Mouse (Mus musculus) spleen, adult 18-20 months (tissue): ENCODE data around the gene Gm26741.
A peak's percentile ranks its signal among the peaks of the same experiment; 100 is the strongest.
"Not testable (repeated sequence)": the region's sequence is repeated elsewhere in the genome, so short reads cannot be mapped to it uniquely, and the experiment has no call there.

ENCODE experiments used
- DNase-seq, 2 experiments: peaks; one replicate each; pipeline ENCODE4 v3.0.0; 2022; ENCODE audit warnings: mixed read lengths in 2 of 2

Gene Gm26741

GRCm38 (mm10) chr10:52358467-52358866 is at the start of gene Gm26741:
Gm26741 (plus strand) TSS chr10:52358767.
- no peak for DNase-seq

- DNase-seq: no peak
Measured at GRCm38 (mm10) chr10:52309196-52309595, 49.4 kb upstream of the Gm26741 start.

- DNase-seq: no peak
Measured at GRCm38 (mm10) chr10:52319506-52320286, 38.9 kb upstream of the Gm26741 start.

GRCm38 (mm10) chr10:52321918-52322317 is 36.6 kb upstream of the Gm26741 start:
- DNase-seq: no peak

- peak in 1 of 2 experiments; percentile 30 for DNase-seq
Measured at GRCm38 (mm10) chr10:52331007-52331406, 27.6 kb upstream of the Gm26741 start.

- DNase-seq: not testable (repeated sequence)
Measured at GRCm38 (mm10) chr10:52343324-52343723, 15.2 kb upstream of the Gm26741 start.

GRCm38 (mm10) chr10:52353184-52353583 is 5.4 kb upstream of the Gm26741 start:
- no peak for DNase-seq

GRCm38 (mm10) chr10:52360241-52360735 is 1.7 kb downstream of the Gm26741 start:
- DNase-seq: no peak

GRCm38 (mm10) chr10:52360862-52361609 is 2.5 kb downstream of the Gm26741 start:
- no peak for DNase-seq

GRCm38 (mm10) chr10:52368376-52368775 is 9.8 kb downstream of the Gm26741 start:
- DNase-seq: no peak

- peak; percentile 37 to 43 for DNase-seq
Measured at GRCm38 (mm10) chr10:52373834-52374233, 15.3 kb downstream of the Gm26741 start.

GRCm38 (mm10) chr10:52374651-52375050 is 16.1 kb downstream of the Gm26741 start:
- DNase-seq: no peak

- no peak for DNase-seq
Measured at GRCm38 (mm10) chr10:52376422-52376821, 17.9 kb downstream of the Gm26741 start.

GRCm38 (mm10) chr10:52377813-52378212 is 19.2 kb downstream of the Gm26741 start:
- no peak for DNase-seq

- DNase-seq: no peak
Measured at GRCm38 (mm10) chr10:52381321-52381801, 22.8 kb downstream of the Gm26741 start.

- peak; percentile 93 to 96 for DNase-seq
Measured at GRCm38 (mm10) chr10:52381845-52382591, 23.5 kb downstream of the Gm26741 start, which contains the start of gene Gopc. Gopc (minus strand) TSS chr10:52382124.

GRCm38 (mm10) chr10:52383022-52383421 is 24.5 kb downstream of the Gm26741 start:
- no peak for DNase-seq

GRCm38 (mm10) chr10:52383522-52383921 is 25.0 kb downstream of the Gm26741 start:
- no peak for DNase-seq

GRCm38 (mm10) chr10:52384823-52385610 is 26.4 kb downstream of the Gm26741 start:
- DNase-seq: peak; percentile 13 to 45

GRCm38 (mm10) chr10:52387192-52387591 is 28.6 kb downstream of the Gm26741 start:
- DNase-seq: no peak

GRCm38 (mm10) chr10:52388922-52389430 is 30.4 kb downstream of the Gm26741 start, which contains the start of gene Nepn:
Nepn (plus strand) TSS chr10:52388972.
- DNase-seq: no peak

- no peak for DNase-seq
Measured at GRCm38 (mm10) chr10:52389438-52389837, 30.9 kb downstream of the Gm26741 start.
